Mouse (Mus musculus) C2C12 (cell line): Measurements from ENCODE around the gene Hmga1b. TPM values are rescaled to one million over a fixed set of nuclear protein-coding genes. Genes with fewer than 3 reads are reported as not detected.

Experiments used
- H3K27me3 ChIP-seq: one replicate; pipeline ENCODE4 v1.6.1; 2011; ENCODE audit not compliant: control insufficient read depth, insufficient read depth, insufficient read length
- H3K36me3 ChIP-seq: one replicate; pipeline ENCODE4 v1.6.1; 2011; ENCODE audit not compliant: control insufficient read depth, insufficient read depth
- H3K4me3 ChIP-seq: one replicate; pipeline ENCODE4 v1.5.1; 2011; ENCODE audit warnings: mild to moderate bottlenecking, control low read depth; ENCODE audit not compliant: poor library complexity, insufficient read depth, severe bottlenecking
- H3K79me2 ChIP-seq: one replicate; pipeline ENCODE4 v1.6.1; 2011; ENCODE audit not compliant: control insufficient read depth, insufficient read depth
- H3K79me3 ChIP-seq: one replicate; pipeline ENCODE4 v1.6.1; 2011; ENCODE audit warnings: low read depth, control low read depth
- H3ac ChIP-seq: one replicate; pipeline ENCODE3; 2011; ENCODE audit warnings: low read depth; ENCODE audit not compliant: control insufficient read depth, insufficient read length
- CEBPB ChIP-seq: IDR thresholded peaks from one replicate; pipeline ENCODE4 v1.6.1; 2011; ENCODE audit warnings: low read depth, mild to moderate bottlenecking, control low read depth, moderate library complexity
- CTCF ChIP-seq: IDR thresholded peaks from one replicate; pipeline ENCODE4 v1.5.1; 2011; ENCODE audit not compliant: control insufficient read depth, insufficient read depth, insufficient read length
- FOSL1 ChIP-seq: IDR thresholded peaks from one replicate; pipeline ENCODE4 v1.8.0; 2011; ENCODE audit warnings: mild to moderate bottlenecking, low read length; ENCODE audit not compliant: poor library complexity, insufficient read depth, severe bottlenecking
- MAX ChIP-seq: IDR thresholded peaks from one replicate; pipeline ENCODE4 v1.6.1; 2011; ENCODE audit warnings: mild to moderate bottlenecking, control low read depth
- MYOD1 ChIP-seq: IDR thresholded peaks from one replicate; pipeline ENCODE4 v1.6.1; 2011; ENCODE audit warnings: low read depth; ENCODE audit not compliant: control insufficient read depth, insufficient read length
- MYOG ChIP-seq: IDR thresholded peaks from one replicate; pipeline ENCODE4 v1.6.1; 2011; ENCODE audit not compliant: control insufficient read depth, insufficient read length; ENCODE audit errors: extremely low read depth
- USF1 ChIP-seq: IDR thresholded peaks from one replicate; pipeline ENCODE4 v1.6.1; 2011; ENCODE audit warnings: low read depth, mild to moderate bottlenecking, control low read depth, moderate library complexity
- polyA plus RNA-seq: library from polyadenylated mRNA; unstranded; fragments of >200 nt; fragmentation: generic; extraction: Trizol; gene quantifications from one replicate; pipeline ENCODE4 v1.2.1, GENCODE M21; 2012; ENCODE audit warnings: missing spikeins

Gene Hmga1b
- polyA plus RNA-seq, 1 experiment, result 774 TPM

GRCm38 (mm10) chr11:120731395-120731794 lies 31.2 kb upstream of the Hmga1b start:
- Histone ChIP-seq H3K79me2 (no peaks in the 10 kb centered on the region), H3K79me3 (no peaks in the 10 kb centered on the region)
- TF ChIP-seq FOSL1, result no peak
- no peak for TF ChIP-seq CEBPB
- no peak for TF ChIP-seq USF1
- TF ChIP-seq CTCF, result no peak
- no peak for TF ChIP-seq MYOG
- no peak for TF ChIP-seq MAX
- TF ChIP-seq MYOD1, result no peak

GRCm38 (mm10) chr11:120731858-120732680 lies 30.5 kb upstream of the Hmga1b start, which contains the start of gene Cbr2:
Cbr2 (minus strand) TSS chr11:120732114.
- H3K4me3 ChIP-seq, result no peak within 1 kb of the TSS

More at GRCm38 (mm10) chr11:120731395-120731794, 31.2 kb upstream of the Hmga1b start:
- H3K27me3 ChIP-seq, result no peaks in the 10 kb centered on the region
- H3K36me3 ChIP-seq, result no peaks in the 10 kb centered on the region
- no peak overlapping the region for H3K4me3 ChIP-seq
- H3ac ChIP-seq, result no peak overlapping the region

GRCm38 (mm10) chr11:120733521-120733920 lies 29.1 kb upstream of the Hmga1b start:
- H3ac ChIP-seq, result no peak overlapping the region
- H3K4me3 ChIP-seq, result no peak overlapping the region
- no peaks in the 10 kb centered on the region for H3K79me3 ChIP-seq
- no peaks in the 10 kb centered on the region for H3K27me3 ChIP-seq
- TF ChIP-seq CEBPB (no peak), CTCF (no peak), FOSL1 (no peak), USF1 (no peak), MYOG (no peak), MAX (no peak), MYOD1 (no peak)
- H3K79me2 ChIP-seq, result no peaks in the 10 kb centered on the region
- H3K36me3 ChIP-seq, result no peaks in the 10 kb centered on the region

More at GRCm38 (mm10) chr11:120731858-120732680, 30.5 kb upstream of the Hmga1b start, which contains the start of gene Cbr2:
- no peaks in the 10 kb centered on the region for H3K27me3 ChIP-seq
- H3ac ChIP-seq, result no peak within 1 kb of the TSS
- no peaks in the 10 kb centered on the region for H3K79me2 ChIP-seq
- TF ChIP-seq CTCF, result no peak
- no peaks in the 10 kb centered on the region for H3K79me3 ChIP-seq
- no peaks in the 10 kb centered on the region for H3K36me3 ChIP-seq

GRCm38 (mm10) chr11:120736424-120736823 lies 26.2 kb upstream of the Hmga1b start:
- Histone ChIP-seq H3ac (no peak overlapping the region), H3K36me3 (no peaks in the 10 kb centered on the region), H3K4me3 (no peak overlapping the region), H3K79me2 (no peaks in the 10 kb centered on the region), H3K27me3 (peaks cover 8% of the 10 kb centered on the region), H3K79me3 (no peaks in the 10 kb centered on the region)
- TF ChIP-seq MAX (no peak), MYOD1 (no peak), USF1 (no peak), MYOG (no peak), CTCF (no peak), FOSL1 (no peak), CEBPB (no peak)

GRCm38 (mm10) chr11:120740981-120741380 lies 21.6 kb upstream of the Hmga1b start:
- H3K27me3 ChIP-seq, result peaks cover 24% of the 10 kb centered on the region
- no peaks in the 10 kb centered on the region for H3K79me2 ChIP-seq
- H3ac ChIP-seq, result no peak overlapping the region
- no peak overlapping the region for H3K4me3 ChIP-seq
- TF ChIP-seq CEBPB, result no peak
- no peak for TF ChIP-seq USF1
- no peak for TF ChIP-seq FOSL1
- TF ChIP-seq MYOD1, result no peak
- TF ChIP-seq CTCF, result no peak
- no peak for TF ChIP-seq MYOG
- no peak for TF ChIP-seq MAX
- no peaks in the 10 kb centered on the region for H3K79me3 ChIP-seq
- no peaks in the 10 kb centered on the region for H3K36me3 ChIP-seq

GRCm38 (mm10) chr11:120744121-120744701 lies 18.4 kb upstream of the Hmga1b start:
- Histone ChIP-seq H3K79me2 (no peaks in the 10 kb centered on the region), H3K79me3 (no peaks in the 10 kb centered on the region), H3ac (no peak overlapping the region), H3K4me3 (no peak overlapping the region), H3K36me3 (no peaks in the 10 kb centered on the region), H3K27me3 (peaks cover 24% of the 10 kb centered on the region)
- no peak for TF ChIP-seq MYOD1
- TF ChIP-seq CEBPB, result no peak
- no peak for TF ChIP-seq USF1
- no peak for TF ChIP-seq CTCF
- no peak for TF ChIP-seq MAX
- TF ChIP-seq FOSL1, result no peak
- no peak for TF ChIP-seq MYOG
